Mouse (Mus musculus) megakaryocyte, embryonic 14.5 days (primary cell): ENCODE measurements around the gene Mfsd6l. TPM values are rescaled to one million over a fixed set of nuclear protein-coding genes. Genes with fewer than 3 reads are reported as not detected.

Source experiments
- H3K27me3 ChIP-seq: replicated peaks from 2 replicates; pipeline ENCODE3; 2012; ENCODE audit warnings: inconsistent platforms
- H3K36me3 ChIP-seq: replicated peaks from 2 replicates; pipeline ENCODE3; 2012; ENCODE audit warnings: low read length, inconsistent platforms, mixed read lengths
- H3K4me1 ChIP-seq: 2 replicates; pipeline ENCODE4 v1.6.1; 2012; ENCODE audit warnings: inconsistent platforms
- H3K4me3 ChIP-seq: replicated peaks from 2 replicates; pipeline ENCODE3; 2012; ENCODE audit warnings: moderate library complexity, mild to moderate bottlenecking, inconsistent platforms
- H3K9me3 ChIP-seq: 2 replicates; pipeline ENCODE4 v1.6.1; 2012; ENCODE audit warnings: inconsistent platforms
- FLI1 ChIP-seq: IDR thresholded peaks from 2 replicates; pipeline ENCODE4 v1.6.1; 2012; ENCODE audit warnings: low read length, inconsistent platforms, mixed read lengths
- GATA1 ChIP-seq: IDR thresholded peaks from 3 replicates; pipeline ENCODE4 v1.6.1; 2012; ENCODE audit warnings: mixed read lengths, low read length, inconsistent platforms, borderline replicate concordance
- polyA plus RNA-seq: library from polyadenylated mRNA; stranded (reverse); fragments of >175 nt; gene quantifications from 2 replicates; pipeline ENCODE4 v1.2.3, GENCODE M21; 2012; ENCODE audit warnings: low replicate concordance; ENCODE audit not compliant: insufficient read depth

Gene Mfsd6l
- polyA plus RNA-seq, 1 experiment: 0.04 TPM

- no peaks in the 10 kb centered on the region for H3K4me1 ChIP-seq
- no peak for TF ChIP-seq FLI1
- no peak for TF ChIP-seq GATA1
- H3K36me3 ChIP-seq: no peaks in the 10 kb centered on the region
- no peak overlapping the region for H3K4me3 ChIP-seq
- peaks cover 44% of the 10 kb centered on the region for H3K27me3 ChIP-seq
- no peaks in the 10 kb centered on the region for H3K9me3 ChIP-seq
Observed at GRCm38 (mm10) chr11:68593247-68593646, 37.3 kb downstream of the Mfsd6l start.

GRCm38 (mm10) chr11:68597912-68598311 lies 41.9 kb downstream of the Mfsd6l start:
- no peak for TF ChIP-seq GATA1
- no peak for TF ChIP-seq FLI1
- Histone ChIP-seq H3K9me3 (no peaks in the 10 kb centered on the region), H3K4me3 (no peak overlapping the region), H3K27me3 (peaks cover 30% of the 10 kb centered on the region), H3K36me3 (no peaks in the 10 kb centered on the region), H3K4me1 (no peaks in the 10 kb centered on the region)

- no peak for TF ChIP-seq GATA1
- TF ChIP-seq FLI1: no peak
- Histone ChIP-seq H3K4me1 (no peaks in the 10 kb centered on the region), H3K27me3 (peaks cover 20% of the 10 kb centered on the region), H3K9me3 (no peaks in the 10 kb centered on the region), H3K36me3 (no peaks in the 10 kb centered on the region), H3K4me3 (no peak overlapping the region)
Observed at GRCm38 (mm10) chr11:68600551-68601021, 44.6 kb downstream of the Mfsd6l start.

- H3K27me3 ChIP-seq: peaks cover 20% of the 10 kb centered on the region
- H3K4me1 ChIP-seq: no peaks in the 10 kb centered on the region
- no peaks in the 10 kb centered on the region for H3K9me3 ChIP-seq
- no peak for TF ChIP-seq FLI1
- TF ChIP-seq GATA1: no peak
- no peaks in the 10 kb centered on the region for H3K36me3 ChIP-seq
- H3K4me3 ChIP-seq: no peak overlapping the region
Observed at GRCm38 (mm10) chr11:68601486-68601991, 45.6 kb downstream of the Mfsd6l start.

GRCm38 (mm10) chr11:68602200-68602931 lies 46.4 kb downstream of the Mfsd6l start:
- peaks cover 13% of the 10 kb centered on the region for H3K27me3 ChIP-seq
- H3K36me3 ChIP-seq: no peaks in the 10 kb centered on the region
- TF ChIP-seq GATA1 (no peak), FLI1 (no peak)
- no peaks in the 10 kb centered on the region for H3K4me1 ChIP-seq
- H3K4me3 ChIP-seq: no peak overlapping the region
- peaks cover 4% of the 10 kb centered on the region; the same call in 1 of the 2 replicates for H3K9me3 ChIP-seq

- no peaks in the 10 kb centered on the region for H3K4me1 ChIP-seq
- no peak for TF ChIP-seq GATA1
- TF ChIP-seq FLI1: no peak
- no peaks in the 10 kb centered on the region for H3K36me3 ChIP-seq
Observed at GRCm38 (mm10) chr11:68607046-68607445, 51.1 kb downstream of the Mfsd6l start.

More at GRCm38 (mm10) chr11:68607046-68607445, 51.1 kb downstream of the Mfsd6l start:
- Histone ChIP-seq H3K9me3 (peaks cover 9% of the 10 kb centered on the region; the same call in 1 of the 2 replicates), H3K4me3 (no peak overlapping the region), H3K27me3 (peaks cover 9% of the 10 kb centered on the region)

Other genes starting within 250 kb of the Mfsd6l start
- gene Ntn1, start 155.4 kb upstream of the Mfsd6l start, polyA plus RNA-seq: 0.19 and 0.28 TPM in 2 replicates
- gene Pik3r5, start 124.1 kb upstream of the Mfsd6l start, polyA plus RNA-seq: 5.8 and 9.5 TPM in 2 replicates
- 1.7 TPM in 1 of 2 replicates, not detected in the other for gene Pik3r6, start 53.2 kb upstream of the Mfsd6l start, polyA plus RNA-seq
- not detected in 2 replicates for gene Ccdc42, start 30.8 kb downstream of the Mfsd6l start, polyA plus RNA-seq
- gene Myh10, start 135.4 kb downstream of the Mfsd6l start, polyA plus RNA-seq: 0.67 and 1.9 TPM in 2 replicates